Mouse (Mus musculus) CD8-positive naive resting alpha-beta T cell, adult 57 days (primary cell): ENCODE data around the gene Zfp568. TPM values are rescaled to one million over a fixed set of nuclear protein-coding genes. Genes with fewer than 3 reads are reported as not detected.

Experiments
- total RNA-seq: library from RNA; stranded (reverse); gene quantifications from one replicate; pipeline ENCODE4 v1.2.4, GENCODE M21; 2023

The Zfp568 gene
- total RNA-seq = 12.5 TPM

GRCm38 (mm10) chr7:29983690-29984380 lies at the start of gene Zfp568:
Zfp568 (plus strand) TSS chr7:29983955.

GRCm38 (mm10) chr7:29953513-29954401 lies 30.0 kb upstream of the Zfp568 start, which contains the start of gene Zfp74:
Zfp74 (minus strand) TSS chr7:29954089.

GRCm38 (mm10) chr7:30050882-30051548 lies 67.3 kb downstream of the Zfp568 start, which contains the start of gene Zfp14:
Zfp14 (minus strand) TSS chr7:30051380.

DNA sequence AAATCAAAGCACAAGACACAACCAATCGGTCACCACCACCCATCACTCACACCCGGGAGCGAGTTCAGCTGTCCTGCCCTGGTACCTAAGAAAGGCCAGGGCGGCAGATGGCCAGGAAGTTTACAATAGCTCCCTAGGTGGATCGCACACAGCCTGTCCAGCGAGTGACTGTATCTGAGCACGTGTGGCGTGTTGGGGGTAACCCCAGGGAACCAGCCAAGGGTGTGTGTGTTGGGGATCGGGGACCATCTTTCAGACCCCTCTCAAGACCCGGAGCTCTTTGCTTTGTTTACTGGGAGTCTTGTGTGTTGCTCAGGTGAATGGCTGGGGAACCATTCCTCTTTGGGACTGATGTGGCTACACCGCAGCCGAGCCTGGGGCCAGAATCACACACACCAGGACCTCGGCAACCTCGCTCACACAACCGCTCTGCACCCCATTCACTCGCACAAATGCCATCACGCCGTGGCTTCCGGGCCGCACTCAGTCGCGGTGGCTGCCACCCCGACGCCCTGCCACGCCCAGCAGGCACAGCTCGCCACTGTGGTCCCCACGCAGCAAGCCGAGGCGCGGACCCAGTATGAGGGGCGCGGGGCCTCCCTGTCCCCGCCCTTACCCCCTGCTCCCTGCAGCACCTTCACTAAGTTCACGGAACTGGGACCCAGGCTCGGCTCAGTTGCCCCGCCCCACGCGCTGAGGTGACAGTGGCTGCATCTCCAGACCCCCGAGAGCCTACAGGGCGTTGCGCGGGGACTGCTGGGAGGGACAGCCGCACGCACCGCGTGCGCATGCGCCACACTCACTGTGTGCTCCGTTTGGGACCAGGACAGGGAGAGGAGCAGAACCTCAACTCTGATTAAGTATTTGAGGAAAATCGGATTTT lies 88.6 kb downstream of the Zfp568 start, which contains the start of gene Zfp82:
Gene Zfp82, minus strand, starts transcription at position 755 of the 883 bp plus-strand sequence.

Other genes starting within 250 kb of the Zfp568 start
- 19.1 TPM for gene Zfp84, start 215.4 kb upstream of the Zfp568 start, total RNA-seq
- 0.80 TPM for gene Zfp30, start 200.0 kb upstream of the Zfp568 start, total RNA-seq
- gene Zfp790, start 167.8 kb upstream of the Zfp568 start, total RNA-seq = 11.5 TPM
- gene Zfp940, start 130.3 kb upstream of the Zfp568 start, total RNA-seq = 6.5 TPM
- gene Zfp420, start 124.0 kb upstream of the Zfp568 start, total RNA-seq = 14.4 TPM
- gene Zfp27, start 77.4 kb upstream of the Zfp568 start, total RNA-seq = 8.4 TPM
- gene Zfp383, start 75.7 kb upstream of the Zfp568 start, total RNA-seq = 3.9 TPM
- 16.0 TPM for gene Zfp74, start 29.9 kb upstream of the Zfp568 start, total RNA-seq
- 4.2 TPM for gene Zfp14, start 67.4 kb downstream of the Zfp568 start, total RNA-seq
- 7.4 TPM for gene Zfp82, start 88.9 kb downstream of the Zfp568 start, total RNA-seq
- gene Gm26920, start 106.5 kb downstream of the Zfp568 start, total RNA-seq = not detected
- 13.1 TPM for gene Zfp566, start 106.6 kb downstream of the Zfp568 start, total RNA-seq
- 58.2 TPM for gene Zfp260, start 110.8 kb downstream of the Zfp568 start, total RNA-seq
- gene Zfp382, start 138.0 kb downstream of the Zfp568 start, total RNA-seq = 14.2 TPM
- 41.8 TPM for gene Zfp146, start 185.8 kb downstream of the Zfp568 start, total RNA-seq
- gene Cox7a1, start 200.2 kb downstream of the Zfp568 start, total RNA-seq = not detected
- gene Capns1, start 214.9 kb downstream of the Zfp568 start, total RNA-seq = 114 TPM
- 27.1 TPM for gene Polr2i, start 248.0 kb downstream of the Zfp568 start, total RNA-seq
- 22.8 TPM for gene Tbcb, start 248.3 kb downstream of the Zfp568 start, total RNA-seq